Mouse (Mus musculus) cerebellum, adult 11-12 months (tissue): ENCODE results near the gene Trub1.

Experiments
- DNase-seq: peaks from one replicate; pipeline ENCODE4 v3.0.0; 2022

Trub1 gene

GRCm38 (mm10) chr19:57442936-57443657 is 9.6 kb upstream of the Trub1 start:
- no peak for DNase-seq

- no peak for DNase-seq
Measured at GRCm38 (mm10) chr19:57445049-57445448, 7.7 kb upstream of the Trub1 start.

- DNase-seq = no peak
Measured at GRCm38 (mm10) chr19:57450849-57451248, 1.9 kb upstream of the Trub1 start.

- no peak for DNase-seq
Measured at GRCm38 (mm10) chr19:57451762-57452161, 950 bp upstream of the Trub1 start.

- no peak for DNase-seq
Measured at GRCm38 (mm10) chr19:57453218-57453600, 497 bp downstream of the Trub1 start.

GRCm38 (mm10) chr19:57455286-57455960 is 2.7 kb downstream of the Trub1 start:
- DNase-seq = no peak

- DNase-seq = no peak
Measured at GRCm38 (mm10) chr19:57457075-57457474, 4.4 kb downstream of the Trub1 start.

- DNase-seq = no peak
Measured at GRCm38 (mm10) chr19:57463741-57464140, 11.0 kb downstream of the Trub1 start.

GRCm38 (mm10) chr19:57465742-57466141 is 13.0 kb downstream of the Trub1 start:
- DNase-seq = no peak

- no peak for DNase-seq
Measured at GRCm38 (mm10) chr19:57471033-57471432, 18.3 kb downstream of the Trub1 start.

- DNase-seq = no peak
Measured at GRCm38 (mm10) chr19:57472169-57472568, 19.5 kb downstream of the Trub1 start.

- DNase-seq = no peak
Measured at GRCm38 (mm10) chr19:57473301-57473700, 20.6 kb downstream of the Trub1 start.

- DNase-seq = no peak
Measured at GRCm38 (mm10) chr19:57475298-57475697, 22.6 kb downstream of the Trub1 start.

- DNase-seq = no peak
Measured at GRCm38 (mm10) chr19:57477310-57477709, 24.6 kb downstream of the Trub1 start.

- no peak for DNase-seq
Measured at GRCm38 (mm10) chr19:57478056-57478455, 25.3 kb downstream of the Trub1 start.

- no peak for DNase-seq
Measured at GRCm38 (mm10) chr19:57479886-57480655, 27.4 kb downstream of the Trub1 start.

GRCm38 (mm10) chr19:57481743-57482259 is 29.1 kb downstream of the Trub1 start:
- DNase-seq = no peak

GRCm38 (mm10) chr19:57482815-57483214 is 30.1 kb downstream of the Trub1 start:
- DNase-seq = peak; percentile 20

GRCm38 (mm10) chr19:57487051-57487658 is 34.4 kb downstream of the Trub1 start:
- DNase-seq = no peak

GRCm38 (mm10) chr19:57489527-57489926 is 36.8 kb downstream of the Trub1 start:
- no peak for DNase-seq

- DNase-seq = no peak
Measured at GRCm38 (mm10) chr19:57491030-57491429, 38.3 kb downstream of the Trub1 start.

GRCm38 (mm10) chr19:57494020-57494419 is 41.3 kb downstream of the Trub1 start:
- no peak for DNase-seq

- no peak for DNase-seq
Measured at GRCm38 (mm10) chr19:57498110-57498743, 45.5 kb downstream of the Trub1 start.
